Mouse (Mus musculus) forebrain, embryonic 13.5 days (tissue): ENCODE measurements around the gene Exoc3l2. TPM values are rescaled to one million over a fixed set of nuclear protein-coding genes. Genes with fewer than 3 reads are reported as not detected.
A peak's percentile ranks its signal among the peaks of the same experiment; 100 is the strongest.

ENCODE experiments used
- ATAC-seq: fragments of 200-750 bp; cut with Nextera tagmentation; 2 replicates; pipeline ENCODE4 v1.8.0; 2017
- H3K27ac ChIP-seq: fragments of 300-500 bp; sonication (generic); 2 replicates; pipeline ENCODE4 v1.5.1; 2015; ENCODE audit warnings: inconsistent platforms, mild to moderate bottlenecking, moderate library complexity
- H3K27me3 ChIP-seq: fragments of 300-500 bp; sonication (generic); 2 replicates; pipeline ENCODE4 v1.6.1; 2015; ENCODE audit warnings: mild to moderate bottlenecking, inconsistent platforms
- H3K36me3 ChIP-seq: fragments of 300-500 bp; sonication (generic); 2 replicates; pipeline ENCODE4 v1.6.1; 2015; ENCODE audit warnings: mild to moderate bottlenecking, inconsistent platforms; ENCODE audit not compliant: poor library complexity, severe bottlenecking
- H3K4me1 ChIP-seq: fragments of 300-500 bp; sonication (generic); 2 replicates; pipeline ENCODE4 v1.6.1; 2015; ENCODE audit warnings: inconsistent platforms
- H3K4me2 ChIP-seq: fragments of 300-500 bp; sonication (generic); 2 replicates; pipeline ENCODE4 v1.6.1; 2015; ENCODE audit warnings: inconsistent platforms, mild to moderate bottlenecking, moderate library complexity
- H3K4me3 ChIP-seq: fragments of 300-500 bp; sonication (generic); 2 replicates; pipeline ENCODE4 v1.5.1; 2015; ENCODE audit warnings: mild to moderate bottlenecking, inconsistent platforms
- H3K9ac ChIP-seq: fragments of 300-500 bp; sonication (generic); 2 replicates; pipeline ENCODE4 v1.6.1; 2015; ENCODE audit warnings: mild to moderate bottlenecking, inconsistent platforms
- H3K9me3 ChIP-seq: fragments of 300-500 bp; sonication (generic); replicated peaks from 2 replicates; pipeline ENCODE4 v1.6.1; 2016; ENCODE audit warnings: inconsistent platforms
- WGBS: fragments of 180-500 bp; shearing (Covaris S2); methylation state at CpG from one replicate; pipeline ENCODE4 v1.1.7; 2015; 5-methylcytosine and 5-hydroxymethylcytosine counted together
- polyA plus RNA-seq: library from polyadenylated mRNA; unstranded; fragments of >200 nt; fragmentation: Nextera tagmentation; extraction: Ambion mirVana; gene quantifications from 2 replicates; pipeline ENCODE4 v1.2.1, GENCODE M21; 2015

Exoc3l2 gene
- polyA plus RNA-seq = 0.13 and 0.29 TPM in 2 replicates

DNA sequence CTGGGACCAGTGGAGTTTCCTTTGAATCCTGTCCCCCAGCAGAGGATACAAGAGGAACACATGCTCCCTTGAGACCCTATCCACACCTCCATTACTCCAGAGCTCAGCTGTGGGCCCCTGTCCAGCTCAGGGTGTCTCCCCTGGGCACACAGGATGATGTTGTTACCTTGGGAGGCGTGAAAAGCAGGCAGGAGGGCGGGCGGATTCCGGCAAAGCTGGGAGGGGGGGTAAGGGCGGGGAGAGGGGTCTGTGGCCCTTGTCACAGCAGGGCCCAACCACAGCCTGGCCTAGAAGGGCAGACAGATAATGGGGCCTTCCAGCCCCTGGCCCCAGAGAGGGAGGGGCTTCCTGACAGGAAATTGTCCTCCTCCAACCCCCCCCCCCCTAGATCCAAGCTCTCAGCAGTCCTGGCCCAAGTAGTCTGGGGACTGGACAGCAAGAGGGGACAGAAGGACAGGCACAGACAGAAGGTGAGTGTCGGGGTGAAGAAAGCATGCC, at the start of gene Exoc3l2:
Gene Exoc3l2, plus strand, starts transcription at position 448 of the 498 bp plus-strand sequence.
- H3K9me3 ChIP-seq = no peaks in the 10 kb centered on the region
- 29% methylated on average over 6 of the region's 6 CpGs for WGBS
- H3K4me3 ChIP-seq = no peak within 1 kb of the TSS
- ATAC-seq = no peak
- H3K27ac ChIP-seq = no peak within 1 kb of the TSS
- no peaks in the 10 kb centered on the region for H3K36me3 ChIP-seq
- peaks cover 10% of the 10 kb centered on the region for H3K4me1 ChIP-seq
- H3K27me3 ChIP-seq = peaks cover 48% of the 10 kb centered on the region
- no peak within 1 kb of the TSS for H3K4me2 ChIP-seq
- H3K9ac ChIP-seq = no peak within 1 kb of the TSS

DNA sequence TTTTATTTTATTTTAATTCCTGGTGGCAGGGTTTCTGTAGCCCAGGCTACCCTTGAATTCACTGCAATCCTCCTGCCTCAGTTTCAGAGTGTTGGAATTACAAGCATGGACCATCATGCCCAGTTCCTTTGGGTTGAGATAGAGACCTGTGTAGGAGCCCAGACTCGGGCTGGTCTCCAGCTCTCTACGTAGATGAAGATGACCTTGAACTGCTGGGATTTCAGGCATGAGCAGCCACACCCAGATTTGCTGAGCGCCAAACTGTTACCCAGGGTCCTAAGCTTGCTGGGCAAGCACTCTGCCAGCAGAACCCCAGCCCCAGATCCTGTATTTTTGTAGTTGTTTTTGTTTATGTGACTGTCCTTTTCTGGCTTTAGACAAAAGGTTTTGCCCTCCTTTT, 49.6 kb upstream of the Exoc3l2 start:
- no peaks in the 10 kb centered on the region for H3K4me1 ChIP-seq
- no peak overlapping the region for H3K9ac ChIP-seq
- no peak overlapping the region for H3K4me2 ChIP-seq
- no peak overlapping the region for H3K4me3 ChIP-seq
- H3K9me3 ChIP-seq = peaks cover 8% of the 10 kb centered on the region; the same call in 1 of the 2 replicates
- 88% methylated on average over 3 of the region's 3 CpGs for WGBS
- H3K27ac ChIP-seq = no peak overlapping the region
- H3K36me3 ChIP-seq = no peaks in the 10 kb centered on the region
- H3K27me3 ChIP-seq = peaks cover 38% of the 10 kb centered on the region
- no peak for ATAC-seq

DNA sequence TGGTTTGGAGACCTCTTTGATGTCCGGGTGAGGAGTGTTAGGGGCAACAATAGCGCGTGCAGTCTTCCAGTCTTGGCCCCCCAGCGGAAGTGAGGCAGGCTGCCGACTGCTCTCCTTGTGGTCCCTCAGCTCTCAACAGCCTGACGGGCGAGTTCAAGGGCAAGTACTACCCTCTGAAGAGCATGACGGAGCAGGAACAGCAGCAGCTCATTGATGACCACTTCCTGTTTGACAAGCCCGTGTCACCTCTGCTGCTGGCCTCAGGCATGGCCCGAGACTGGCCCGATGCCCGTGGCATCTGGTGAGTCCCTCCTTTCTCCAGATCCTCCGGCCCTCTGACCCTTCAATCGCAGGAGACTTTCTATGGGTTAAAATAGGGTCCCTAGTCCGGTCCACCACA, 46.5 kb upstream of the Exoc3l2 start:
- Histone ChIP-seq H3K4me3 (no peak overlapping the region), H3K4me2 (no peak overlapping the region), H3K9ac (no peak overlapping the region), H3K27ac (no peak overlapping the region), H3K27me3 (peaks cover 62% of the 10 kb centered on the region), H3K4me1 (peaks cover 4% of the 10 kb centered on the region; the same call in 1 of the 2 replicates), H3K9me3 (peaks cover 8% of the 10 kb centered on the region; the same call in 1 of the 2 replicates), H3K36me3 (no peaks in the 10 kb centered on the region)
- ATAC-seq = no peak
- WGBS = 83% methylated on average over 15 of the region's 15 CpGs

DNA sequence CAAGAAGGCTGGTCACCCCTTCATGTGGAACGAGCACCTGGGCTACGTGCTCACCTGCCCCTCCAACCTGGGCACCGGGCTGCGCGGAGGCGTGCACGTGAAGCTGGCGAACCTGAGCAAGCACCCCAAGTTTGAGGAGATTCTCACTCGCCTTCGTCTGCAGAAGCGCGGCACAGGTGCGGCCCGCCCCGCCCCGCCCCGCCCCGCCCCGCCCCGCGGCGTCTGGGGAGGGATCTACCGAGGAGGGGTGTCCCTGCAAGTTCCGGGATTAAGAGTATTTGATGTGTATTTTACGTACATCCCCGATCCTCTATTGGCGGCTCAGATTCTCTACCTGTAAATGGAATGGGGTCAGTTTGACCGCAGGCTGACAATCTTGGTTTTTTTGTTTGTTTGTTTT, 43.0 kb upstream of the Exoc3l2 start:
- Histone ChIP-seq H3K27me3 (peaks cover 72% of the 10 kb centered on the region), H3K36me3 (peaks cover 4% of the 10 kb centered on the region), H3K4me3 (0 out of 2 replicates have a peak overlapping the region, but pooled peaks have one; percentile 3), H3K4me2 (no peak overlapping the region), H3K27ac (no peak overlapping the region), H3K9me3 (no peaks in the 10 kb centered on the region), H3K9ac (no peak overlapping the region), H3K4me1 (peaks cover 4% of the 10 kb centered on the region; the same call in 1 of the 2 replicates)
- no peak for ATAC-seq
- 6% methylated on average over 28 of the region's 28 CpGs for WGBS

DNA sequence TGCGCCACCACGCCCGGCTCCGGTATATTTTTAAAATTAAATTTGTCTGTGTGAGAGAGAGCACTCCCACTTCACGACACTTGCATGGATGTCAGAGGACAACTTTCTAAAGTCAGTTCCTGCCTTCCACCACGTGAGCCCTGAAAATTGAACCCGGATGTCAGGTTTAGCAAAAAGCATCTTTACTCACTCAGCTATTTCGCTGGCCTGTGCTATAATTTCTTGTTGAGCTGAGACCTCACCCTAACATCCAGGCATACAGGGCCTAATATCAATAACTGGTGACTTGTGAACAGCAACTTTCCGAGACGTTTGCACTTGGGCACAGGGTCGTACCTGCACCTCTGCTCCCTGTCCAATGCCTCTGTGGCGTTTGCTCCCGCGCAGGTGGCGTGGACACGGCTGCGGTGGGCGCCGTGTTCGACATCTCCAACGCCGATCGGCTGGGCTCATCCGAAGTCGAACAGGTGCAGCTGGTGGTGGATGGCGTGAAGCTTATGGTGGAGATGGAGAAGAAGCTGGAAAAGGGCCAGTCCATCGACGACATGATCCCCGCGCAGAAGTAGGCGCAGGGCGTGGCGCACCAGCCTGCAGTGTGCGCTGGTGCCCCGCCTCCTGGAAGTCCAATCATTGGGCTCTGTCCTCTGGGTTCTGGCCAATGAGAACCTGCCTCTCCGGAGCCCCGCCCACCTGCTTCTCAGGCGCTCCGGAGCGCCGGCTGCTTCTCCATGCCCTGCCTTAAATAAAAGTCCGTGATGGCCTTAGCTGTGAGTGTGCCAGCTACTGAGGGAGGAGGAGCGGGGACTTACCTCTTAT, 42.1 kb upstream of the Exoc3l2 start:
- Histone ChIP-seq H3K27ac (no peak overlapping the region), H3K4me3 (peak overlapping the region; percentile 42), H3K27me3 (peaks cover 63% of the 10 kb centered on the region), H3K36me3 (peaks cover 14% of the 10 kb centered on the region), H3K4me1 (peaks cover 4% of the 10 kb centered on the region; the same call in 1 of the 2 replicates), H3K4me2 (peak overlapping the region; percentile 66), H3K9me3 (no peaks in the 10 kb centered on the region), H3K9ac (peak overlapping the region; percentile 48; the same call in 1 of the 2 replicates)
- ATAC-seq = peak; percentile 97
- WGBS = 13% methylated on average over 43 of the region's 43 CpGs

DNA sequence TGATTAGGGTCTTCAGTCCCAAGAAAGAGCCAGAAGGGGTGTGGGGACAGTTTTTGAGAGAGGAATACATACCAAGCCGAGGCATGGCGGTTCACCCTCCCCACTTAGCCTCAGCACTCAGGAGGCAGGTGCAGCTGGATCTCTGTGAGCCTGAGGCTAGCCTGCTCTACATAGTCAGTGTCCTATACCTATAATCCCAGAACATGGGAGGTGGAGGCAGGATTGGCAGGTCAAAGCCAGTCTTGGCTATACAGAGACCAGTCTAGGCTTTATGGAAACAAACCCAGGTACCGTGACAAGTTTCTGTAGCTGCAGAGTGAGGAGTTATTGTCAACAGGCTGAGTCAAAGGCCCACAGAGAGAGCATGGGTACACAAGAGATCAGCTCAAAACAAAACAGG, 40.0 kb upstream of the Exoc3l2 start:
- Histone ChIP-seq H3K9ac (no peak overlapping the region), H3K4me2 (no peak overlapping the region), H3K27ac (no peak overlapping the region), H3K36me3 (peaks cover 34% of the 10 kb centered on the region), H3K27me3 (peaks cover 43% of the 10 kb centered on the region), H3K9me3 (no peaks in the 10 kb centered on the region), H3K4me3 (no peak overlapping the region), H3K4me1 (peaks cover 4% of the 10 kb centered on the region; the same call in 1 of the 2 replicates)
- ATAC-seq = no peak
- WGBS = 92% methylated on average over 3 of the region's 3 CpGs

DNA sequence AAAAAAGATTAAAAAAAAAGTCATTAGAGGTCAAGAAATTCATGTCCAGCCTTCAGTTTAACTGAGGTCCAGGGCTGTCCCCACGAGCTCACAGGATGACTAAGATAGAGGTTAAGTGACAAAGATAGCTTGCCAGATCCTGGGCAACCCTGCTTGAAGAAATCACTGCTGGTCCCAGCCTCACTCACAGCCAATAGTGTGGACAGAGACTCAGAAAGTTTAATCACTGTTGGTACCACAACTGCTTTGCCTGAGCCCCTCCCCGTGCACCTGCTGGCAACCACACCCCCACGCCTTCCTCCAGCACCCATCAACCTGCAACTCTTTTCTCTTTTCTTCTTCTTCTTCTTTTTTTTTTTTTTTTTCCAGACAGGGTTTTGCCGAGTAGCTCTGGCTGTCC, 39.1 kb upstream of the Exoc3l2 start:
- Histone ChIP-seq H3K27me3 (peaks cover 33% of the 10 kb centered on the region), H3K9me3 (no peaks in the 10 kb centered on the region), H3K36me3 (peaks cover 44% of the 10 kb centered on the region), H3K27ac (no peak overlapping the region), H3K4me1 (peaks cover 4% of the 10 kb centered on the region; the same call in 1 of the 2 replicates), H3K9ac (no peak overlapping the region), H3K4me2 (no peak overlapping the region), H3K4me3 (no peak overlapping the region)
- 61% methylated on average over 4 of the region's 4 CpGs for WGBS
- no peak for ATAC-seq

DNA sequence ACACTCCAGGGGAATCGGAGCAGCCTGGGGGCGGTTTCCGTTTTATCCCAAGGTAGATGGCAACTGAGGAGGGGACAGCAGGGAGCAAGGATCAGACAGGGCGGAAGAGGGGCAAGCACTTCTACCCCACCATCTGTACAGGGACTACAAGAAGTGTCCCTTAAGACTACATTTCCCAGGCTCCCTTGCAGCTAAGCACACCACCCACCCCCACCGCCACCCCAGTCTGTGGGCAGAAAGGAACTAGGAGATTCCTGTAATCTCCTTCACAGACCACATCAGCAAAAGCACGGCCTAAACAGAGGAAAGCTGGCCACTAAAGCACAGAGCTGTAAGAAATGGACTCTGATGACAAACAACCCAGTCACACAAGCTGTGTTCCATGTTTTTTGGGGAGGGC, 36.8 kb upstream of the Exoc3l2 start:
- 70% methylated on average over 6 of the region's 6 CpGs for WGBS
- H3K4me1 ChIP-seq = no peaks in the 10 kb centered on the region
- no peak for ATAC-seq
- peaks cover 13% of the 10 kb centered on the region for H3K27me3 ChIP-seq
- no peak overlapping the region for H3K9ac ChIP-seq
- H3K9me3 ChIP-seq = no peaks in the 10 kb centered on the region
- H3K27ac ChIP-seq = no peak overlapping the region
- H3K36me3 ChIP-seq = peaks cover 66% of the 10 kb centered on the region
- H3K4me3 ChIP-seq = no peak overlapping the region
- H3K4me2 ChIP-seq = no peak overlapping the region

DNA sequence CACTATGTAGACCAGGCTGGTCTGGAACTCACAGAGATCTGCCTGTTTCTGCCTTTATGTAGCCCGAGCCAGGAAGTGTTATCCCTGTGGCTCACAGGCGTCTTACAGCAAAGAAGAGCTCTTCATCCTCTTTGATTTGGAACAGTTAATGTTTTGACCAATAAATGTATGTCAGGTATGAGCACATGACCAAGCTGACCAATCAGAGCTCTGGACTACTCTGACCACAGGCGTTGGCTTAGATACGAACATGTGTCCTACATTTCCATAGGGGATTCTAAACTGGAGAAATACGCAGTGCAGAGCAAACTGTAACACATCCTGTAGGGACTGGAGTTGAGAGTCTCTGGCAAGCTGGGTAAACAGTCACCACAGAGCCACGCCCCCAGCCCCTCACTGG, 36.2 kb upstream of the Exoc3l2 start:
- no peak overlapping the region for H3K27ac ChIP-seq
- H3K4me3 ChIP-seq = no peak overlapping the region
- ATAC-seq = no peak
- H3K27me3 ChIP-seq = peaks cover 12% of the 10 kb centered on the region
- peaks cover 71% of the 10 kb centered on the region for H3K36me3 ChIP-seq
- WGBS = 88% methylated on average over 6 of the region's 6 CpGs
- no peak overlapping the region for H3K9ac ChIP-seq
- no peaks in the 10 kb centered on the region for H3K4me1 ChIP-seq
- H3K4me2 ChIP-seq = no peak overlapping the region
- H3K9me3 ChIP-seq = no peaks in the 10 kb centered on the region

DNA sequence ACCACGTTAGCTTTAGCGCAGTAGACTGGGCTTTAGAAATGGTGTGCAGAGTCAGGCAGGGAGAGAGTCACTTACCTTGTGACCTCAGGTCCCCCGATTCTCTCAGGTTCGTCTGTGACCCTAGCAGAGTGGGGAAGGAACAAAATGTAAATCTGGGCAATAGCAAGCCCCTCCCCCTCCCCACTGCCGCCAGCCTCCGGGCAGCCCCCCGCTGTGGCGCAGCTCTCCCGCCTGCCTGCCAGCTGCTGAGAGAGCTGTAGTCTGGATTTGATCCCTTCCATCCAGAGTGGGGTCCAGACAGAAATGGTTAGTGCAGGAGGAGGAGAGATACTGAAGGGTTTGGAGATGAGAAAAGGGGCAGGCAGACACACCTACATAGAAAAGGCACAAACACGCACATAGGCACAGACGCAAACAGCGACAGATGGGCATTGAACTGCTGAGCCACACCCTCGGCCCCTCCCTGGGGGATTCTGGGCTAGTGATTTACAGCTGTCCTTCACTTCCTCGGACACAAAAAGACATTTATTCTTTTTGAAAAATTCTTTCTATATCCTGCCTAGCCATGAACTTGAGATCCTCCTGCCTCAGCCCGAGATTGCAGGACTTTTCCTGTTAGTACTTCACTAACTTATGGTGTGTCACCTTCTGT, 35.0 kb upstream of the Exoc3l2 start:
- ATAC-seq = no peak
- H3K9ac ChIP-seq = no peak overlapping the region
- WGBS = 66% methylated on average over 15 of the region's 15 CpGs
- H3K9me3 ChIP-seq = no peaks in the 10 kb centered on the region
- H3K4me3 ChIP-seq = no peak overlapping the region
- H3K4me1 ChIP-seq = no peaks in the 10 kb centered on the region
- no peak overlapping the region for H3K27ac ChIP-seq
- peaks cover 3% of the 10 kb centered on the region; the same call in 1 of the 2 replicates for H3K27me3 ChIP-seq
- no peak overlapping the region for H3K4me2 ChIP-seq
- peaks cover 84% of the 10 kb centered on the region for H3K36me3 ChIP-seq

DNA sequence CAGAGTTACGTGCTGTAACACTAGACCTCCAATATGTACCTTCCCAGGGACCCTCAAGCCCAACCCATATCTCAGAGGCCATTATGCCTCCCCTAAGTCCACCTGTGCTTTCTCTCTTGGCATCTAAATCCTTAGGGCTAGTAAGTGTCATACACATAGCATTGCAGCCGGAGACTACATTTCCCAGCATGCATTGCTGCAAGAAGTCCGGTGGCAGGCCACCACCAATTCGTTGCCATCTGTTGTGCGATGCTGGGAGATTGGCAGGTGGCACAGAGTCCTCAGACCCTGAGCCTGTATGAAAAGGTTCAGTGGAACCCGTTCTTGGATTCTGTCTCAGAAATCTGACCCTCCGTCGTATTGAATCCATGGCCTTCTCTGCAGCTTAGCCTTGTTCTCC, 33.4 kb upstream of the Exoc3l2 start:
- 0 out of 2 replicates have a peak, but pooled peaks have one; percentile 17 for ATAC-seq

DNA sequence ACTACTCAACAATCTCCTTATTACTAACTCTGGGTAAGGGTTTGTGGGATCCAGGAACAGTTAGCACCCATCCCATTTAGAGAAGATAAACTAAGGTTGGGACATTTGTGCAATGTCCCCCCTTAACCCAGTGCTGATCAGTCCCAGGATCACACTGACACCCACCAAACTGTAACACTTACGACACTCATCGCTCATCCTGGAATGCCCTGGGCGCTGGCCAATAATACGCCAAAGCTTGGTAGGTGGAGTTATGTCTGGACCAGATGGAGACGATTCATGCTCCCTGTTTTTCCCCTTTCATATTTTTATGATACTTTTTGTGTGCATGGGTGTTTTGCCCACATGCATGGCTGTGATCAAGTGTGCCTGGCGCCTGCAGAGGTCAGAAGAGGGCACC, 32.7 kb upstream of the Exoc3l2 start:
- Histone ChIP-seq H3K4me1 (no peaks in the 10 kb centered on the region), H3K4me2 (no peak overlapping the region), H3K9ac (no peak overlapping the region), H3K4me3 (no peak overlapping the region), H3K27me3 (no peaks in the 10 kb centered on the region), H3K9me3 (no peaks in the 10 kb centered on the region), H3K36me3 (peaks cover 99% of the 10 kb centered on the region), H3K27ac (no peak overlapping the region)
- 91% methylated on average over 6 of the region's 6 CpGs for WGBS
- ATAC-seq = no peak

More for the DNA sequence above, 33.4 kb upstream of the Exoc3l2 start:
- no peak overlapping the region for H3K27ac ChIP-seq
- H3K9ac ChIP-seq = no peak overlapping the region
- no peaks in the 10 kb centered on the region for H3K9me3 ChIP-seq
- peaks cover 99% of the 10 kb centered on the region for H3K36me3 ChIP-seq
- no peak overlapping the region for H3K4me3 ChIP-seq
- H3K4me1 ChIP-seq = no peaks in the 10 kb centered on the region
- 65% methylated on average over 8 of the region's 8 CpGs for WGBS
- H3K27me3 ChIP-seq = no peaks in the 10 kb centered on the region
- H3K4me2 ChIP-seq = no peak overlapping the region
